Mouse (Mus musculus) midbrain, embryonic 16.5 days (tissue): ENCODE data around the gene Tenm3. TPM values are rescaled to one million over a fixed set of nuclear protein-coding genes. Genes with fewer than 3 reads are reported as not detected.
A peak's percentile ranks its signal among the peaks of the same experiment; 100 is the strongest.

Experiments used
- ATAC-seq: fragments of 200-750 bp; cut with Nextera tagmentation; 2 replicates; pipeline ENCODE4 v1.8.0; 2017; ENCODE audit warnings: moderate TSS enrichment
- H3K27ac ChIP-seq: fragments of 300-500 bp; sonication (generic); 2 replicates; pipeline ENCODE4 v1.5.1; 2014; ENCODE audit warnings: mild to moderate bottlenecking, low read length, mixed read lengths
- H3K27me3 ChIP-seq: fragments of 300-500 bp; sonication (generic); 2 replicates; pipeline ENCODE4 v1.6.1; 2014; ENCODE audit warnings: low read depth, low read length, mixed read lengths; ENCODE audit not compliant: control insufficient read depth, insufficient read depth
- H3K36me3 ChIP-seq: fragments of 300-500 bp; sonication (generic); 2 replicates; pipeline ENCODE4 v1.6.1; 2014; ENCODE audit warnings: mild to moderate bottlenecking, low read length, moderate library complexity, mixed read lengths; ENCODE audit not compliant: control insufficient read depth, insufficient read depth
- H3K4me1 ChIP-seq: fragments of 300-500 bp; sonication (generic); 2 replicates; pipeline ENCODE4 v1.6.1; 2014; ENCODE audit warnings: mild to moderate bottlenecking, low read length, mixed read lengths; ENCODE audit not compliant: control insufficient read depth, insufficient read depth
- H3K4me2 ChIP-seq: fragments of 300-500 bp; sonication (generic); 2 replicates; pipeline ENCODE4 v1.6.1; 2014; ENCODE audit warnings: mild to moderate bottlenecking, low read length, mixed read lengths
- H3K4me3 ChIP-seq: fragments of 300-500 bp; sonication (generic); 2 replicates; pipeline ENCODE4 v1.5.1; 2014; ENCODE audit warnings: low read depth, mild to moderate bottlenecking, low read length, moderate library complexity, mixed read lengths
- H3K9ac ChIP-seq: fragments of 300-500 bp; sonication (generic); 2 replicates; pipeline ENCODE4 v1.6.1; 2014; ENCODE audit warnings: low read depth, low read length, mixed read lengths
- H3K9me3 ChIP-seq: fragments of 300-500 bp; sonication (generic); replicated peaks from 2 replicates; pipeline ENCODE4 v1.6.1; 2014; ENCODE audit warnings: mild to moderate bottlenecking, low read length, mixed read lengths; ENCODE audit not compliant: control insufficient read depth, poor library complexity, severe bottlenecking
- WGBS: fragments of 180-500 bp; shearing (Covaris S2); extraction: QIAGEN DNeasy Blood & Tissue Kit; methylation state at CpG from one replicate; pipeline ENCODE4 v1.1.7; 2014; 5-methylcytosine and 5-hydroxymethylcytosine counted together
- polyA plus RNA-seq: library from polyadenylated mRNA; unstranded; fragments of >200 nt; fragmentation: Nextera tagmentation; extraction: Ambion mirVana; gene quantifications from 2 replicates; pipeline ENCODE4 v1.2.1, GENCODE M21; 2015

Gene Tenm3
- polyA plus RNA-seq, 1 experiment from 2014 or later: 37.4 TPM

DNA sequence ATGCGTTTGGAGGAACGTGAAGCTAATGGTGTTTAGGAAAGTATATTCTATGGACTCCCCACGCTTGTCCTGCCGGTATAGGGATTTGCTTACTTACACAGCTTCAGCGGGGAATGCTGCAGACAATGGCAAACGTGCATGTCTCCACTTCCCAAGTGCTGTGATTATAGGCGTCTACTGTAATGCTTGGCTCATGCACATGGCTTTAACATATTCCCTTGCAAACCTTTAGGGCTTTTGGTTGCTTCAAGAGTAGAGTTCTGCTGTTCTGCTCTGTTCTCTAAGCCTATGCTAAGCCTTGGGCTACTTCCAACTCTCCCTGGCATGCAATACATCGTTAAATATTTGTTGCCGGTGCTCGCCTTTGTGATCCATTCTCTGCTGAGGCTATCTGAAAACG, 102.8 kb downstream of the Tenm3 start:
- ATAC-seq: peak; percentile 46; the same call in 1 of the 2 replicates
- no peak overlapping the region; the same call in 1 of the 2 replicates for H3K4me3 ChIP-seq
- H3K4me1 ChIP-seq: peaks cover 21% of the 10 kb centered on the region
- no peaks in the 10 kb centered on the region for H3K36me3 ChIP-seq
- 34% methylated on average over 11 of the region's 11 CpGs for WGBS
- no peaks in the 10 kb centered on the region for H3K27me3 ChIP-seq
- no peaks in the 10 kb centered on the region for H3K9me3 ChIP-seq
- no peak overlapping the region; the same call in 1 of the 2 replicates for H3K9ac ChIP-seq
- H3K4me2 ChIP-seq: peak overlapping the region; percentile 68
- no peak overlapping the region for H3K27ac ChIP-seq

DNA sequence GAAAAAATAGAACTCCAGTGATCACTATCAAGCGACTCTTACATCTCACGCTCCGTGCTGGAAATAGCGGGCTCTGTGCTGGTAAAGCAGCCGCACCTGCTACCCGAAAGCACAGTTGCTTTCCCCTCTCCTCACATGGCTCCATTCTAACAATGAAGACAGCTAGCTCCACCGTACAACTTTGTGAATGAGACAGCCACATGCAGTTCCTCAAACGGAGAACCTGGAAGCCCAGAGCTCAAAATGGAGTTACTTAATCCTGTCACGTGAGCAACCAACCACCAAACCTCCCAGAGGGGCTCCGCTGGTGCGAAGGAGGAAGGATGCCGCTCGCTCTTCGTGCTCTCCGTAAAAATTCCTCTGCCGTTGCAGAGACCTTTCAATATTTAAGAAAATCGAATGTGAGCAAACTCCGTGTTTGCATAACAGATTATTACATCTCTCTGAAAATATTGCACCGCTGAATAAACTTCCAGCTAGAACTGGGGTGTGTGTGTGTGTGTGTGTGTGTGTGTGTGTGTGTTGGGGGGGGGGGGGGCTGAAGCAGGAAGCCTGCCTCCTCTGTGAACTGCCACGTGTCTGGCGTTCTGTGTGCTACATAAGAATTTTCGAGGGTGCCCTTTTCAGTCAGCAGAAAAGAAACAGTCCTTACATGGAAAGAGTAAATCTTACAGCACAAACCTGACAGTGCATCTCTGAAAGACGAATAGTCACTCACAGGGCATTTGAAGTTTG, 103.4 kb downstream of the Tenm3 start:
- Histone ChIP-seq H3K27ac (peak overlapping the region; percentile 50; the same call in 1 of the 2 replicates), H3K4me3 (peak overlapping the region; percentile 43), H3K9ac (peak overlapping the region; percentile 48), H3K4me1 (peaks cover 21% of the 10 kb centered on the region), H3K36me3 (no peaks in the 10 kb centered on the region), H3K9me3 (no peaks in the 10 kb centered on the region), H3K4me2 (peak overlapping the region; percentile 68), H3K27me3 (no peaks in the 10 kb centered on the region)
- peak; percentile 74 for ATAC-seq
- 24% methylated on average over 23 of the region's 23 CpGs for WGBS

DNA sequence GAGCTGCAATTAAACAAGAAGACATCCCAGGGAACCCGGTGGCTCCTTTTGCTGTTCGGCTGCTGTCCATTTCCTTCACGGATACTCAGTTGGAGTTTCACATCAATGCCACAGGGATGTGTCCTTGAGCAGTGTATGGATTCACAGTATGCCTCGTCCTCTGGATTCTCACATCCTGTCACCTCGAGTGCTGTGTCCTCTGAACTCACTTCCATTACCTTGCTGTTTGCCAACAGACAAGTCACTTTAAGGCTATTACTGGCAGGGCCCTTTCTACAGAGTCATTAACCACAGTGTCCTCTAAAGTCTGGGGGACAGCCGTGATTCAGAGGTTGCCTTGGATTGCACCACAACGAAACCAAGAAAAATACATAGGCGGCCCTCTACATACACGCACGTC, 110.0 kb downstream of the Tenm3 start:
- H3K9ac ChIP-seq: no peak overlapping the region
- WGBS: 80% methylated on average over 10 of the region's 10 CpGs
- no peaks in the 10 kb centered on the region for H3K36me3 ChIP-seq
- H3K4me1 ChIP-seq: no peaks in the 10 kb centered on the region; the same call in 1 of the 2 replicates
- no peak for ATAC-seq
- H3K27ac ChIP-seq: no peak overlapping the region
- H3K4me2 ChIP-seq: no peak overlapping the region
- no peaks in the 10 kb centered on the region for H3K9me3 ChIP-seq
- no peak overlapping the region for H3K4me3 ChIP-seq
- no peaks in the 10 kb centered on the region for H3K27me3 ChIP-seq

GRCm38 (mm10) chr8:48733057-48733456, 110.7 kb downstream of the Tenm3 start:
- no peaks in the 10 kb centered on the region for H3K27me3 ChIP-seq
- WGBS: 80% methylated on average over 4 of the region's 4 CpGs
- no peaks in the 10 kb centered on the region for H3K9me3 ChIP-seq
- no peak overlapping the region for H3K4me3 ChIP-seq
- no peak for ATAC-seq
- H3K4me1 ChIP-seq: no peaks in the 10 kb centered on the region
- no peak overlapping the region for H3K4me2 ChIP-seq
- no peaks in the 10 kb centered on the region for H3K36me3 ChIP-seq
- no peak overlapping the region for H3K27ac ChIP-seq
- H3K9ac ChIP-seq: no peak overlapping the region

GRCm38 (mm10) chr8:48730701-48731100, 113.0 kb downstream of the Tenm3 start:
- no peaks in the 10 kb centered on the region for H3K9me3 ChIP-seq
- ATAC-seq: no peak
- no peak overlapping the region for H3K4me3 ChIP-seq
- H3K4me2 ChIP-seq: no peak overlapping the region
- WGBS: 68% methylated on average over 6 of the region's 6 CpGs
- no peak overlapping the region for H3K9ac ChIP-seq
- H3K27me3 ChIP-seq: no peaks in the 10 kb centered on the region
- no peaks in the 10 kb centered on the region for H3K36me3 ChIP-seq
- H3K27ac ChIP-seq: no peak overlapping the region
- no peaks in the 10 kb centered on the region for H3K4me1 ChIP-seq

DNA sequence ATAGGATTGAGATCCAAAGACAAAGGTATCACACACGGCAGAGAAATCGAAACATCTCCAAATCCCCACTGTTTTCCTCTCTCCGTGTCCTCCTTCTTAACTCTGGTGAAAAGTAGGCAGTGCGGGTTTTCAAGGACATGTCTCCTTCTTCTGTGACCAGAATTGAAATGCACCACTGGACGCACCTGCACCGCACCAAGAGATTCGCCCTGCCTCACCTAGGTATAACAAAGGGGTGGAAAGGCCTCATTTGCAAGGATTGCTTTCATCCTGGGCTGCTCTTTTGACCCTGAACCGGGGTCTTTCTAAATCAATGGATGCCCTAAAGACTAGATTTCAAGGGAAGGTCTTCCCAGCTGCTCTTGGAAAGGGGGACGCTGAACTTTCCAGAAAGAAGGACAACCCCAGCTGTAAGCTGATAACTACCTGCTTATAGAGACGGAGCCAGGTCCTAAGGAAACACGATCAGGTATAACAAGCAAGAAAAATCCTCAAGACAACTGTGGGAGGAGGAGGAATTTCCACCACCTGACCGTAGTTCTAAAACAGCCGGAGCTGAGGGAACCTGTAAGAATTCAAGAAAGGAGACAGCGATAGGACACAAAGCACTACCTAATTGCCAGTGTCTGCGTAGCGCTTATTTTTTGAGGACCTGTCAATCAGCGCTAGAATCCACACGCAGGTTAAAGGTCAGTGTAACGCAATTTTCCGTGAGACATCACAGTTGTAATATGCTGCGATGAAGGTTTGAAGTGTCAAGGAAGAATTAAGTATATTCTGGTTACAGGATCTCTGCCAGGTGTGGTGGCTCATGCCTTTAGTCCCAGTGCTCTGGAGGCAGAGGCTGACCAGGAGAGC, 114.7 kb downstream of the Tenm3 start:
- no peaks in the 10 kb centered on the region for H3K9me3 ChIP-seq
- ATAC-seq: no peak
- no peaks in the 10 kb centered on the region for H3K4me1 ChIP-seq
- no peak overlapping the region for H3K27ac ChIP-seq
- WGBS: 77% methylated on average over 21 of the region's 21 CpGs
- no peak overlapping the region for H3K9ac ChIP-seq
- no peaks in the 10 kb centered on the region for H3K27me3 ChIP-seq
- H3K36me3 ChIP-seq: no peaks in the 10 kb centered on the region
- H3K4me3 ChIP-seq: no peak overlapping the region
- no peak overlapping the region for H3K4me2 ChIP-seq

GRCm38 (mm10) chr8:48728006-48728405, 115.7 kb downstream of the Tenm3 start:
- ATAC-seq: no peak
- no peak overlapping the region for H3K9ac ChIP-seq
- H3K27me3 ChIP-seq: no peaks in the 10 kb centered on the region

DNA sequence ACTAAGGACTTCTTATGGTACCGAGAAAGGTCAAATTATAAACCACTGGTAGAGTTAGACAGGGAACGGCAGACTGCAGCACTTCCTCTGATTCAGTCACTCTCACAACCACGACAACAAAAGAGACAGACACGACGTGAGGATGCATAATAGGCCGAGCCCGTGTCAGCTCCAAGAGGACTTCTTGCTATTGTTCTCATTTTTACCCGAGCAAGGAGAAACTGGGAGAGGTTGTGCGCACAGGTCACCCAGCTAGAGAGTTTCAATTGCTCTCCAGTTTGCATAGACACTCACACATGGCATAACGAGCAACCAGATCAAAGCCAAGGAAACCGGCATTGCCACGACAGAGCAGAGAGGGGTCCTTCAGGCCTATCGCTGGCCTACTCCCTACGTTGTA, 121.0 kb downstream of the Tenm3 start:
- H3K27me3 ChIP-seq: no peaks in the 10 kb centered on the region
- H3K9ac ChIP-seq: no peak overlapping the region
- peak overlapping the region; percentile 1; the same call in 1 of the 2 replicates for H3K4me2 ChIP-seq
- no peaks in the 10 kb centered on the region for H3K9me3 ChIP-seq
- H3K4me1 ChIP-seq: peaks cover 6% of the 10 kb centered on the region; the same call in 1 of the 2 replicates
- no peak for ATAC-seq
- no peaks in the 10 kb centered on the region for H3K36me3 ChIP-seq
- WGBS: 22% methylated on average over 14 of the region's 14 CpGs
- H3K27ac ChIP-seq: no peak overlapping the region; the same call in 1 of the 2 replicates
- H3K4me3 ChIP-seq: no peak overlapping the region

More at GRCm38 (mm10) chr8:48728006-48728405, 115.7 kb downstream of the Tenm3 start:
- Histone ChIP-seq H3K4me3 (no peak overlapping the region), H3K4me1 (peaks cover under 1% of the 10 kb centered on the region; the same call in 1 of the 2 replicates), H3K36me3 (no peaks in the 10 kb centered on the region), H3K4me2 (no peak overlapping the region), H3K9me3 (no peaks in the 10 kb centered on the region), H3K27ac (no peak overlapping the region)
- WGBS: 88% methylated on average over 6 of the region's 6 CpGs

DNA sequence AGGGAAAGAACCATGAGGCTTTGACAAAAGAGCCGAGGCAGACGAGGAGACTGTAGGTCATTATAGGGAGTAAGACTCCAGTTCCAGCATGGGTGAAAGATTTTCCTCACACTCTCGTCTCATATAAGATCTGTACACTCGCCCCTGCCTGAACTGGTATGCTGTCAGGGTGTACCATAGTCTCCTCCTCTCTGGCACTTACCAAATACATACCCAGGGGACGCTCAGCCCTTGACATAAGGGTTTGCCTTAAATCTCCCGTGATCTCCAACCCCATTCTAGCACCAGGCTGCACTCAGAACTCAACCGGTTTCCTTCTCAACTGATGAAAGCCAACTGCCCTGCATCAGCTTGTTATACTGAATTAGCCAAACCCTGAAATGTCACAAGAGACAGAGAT, 121.4 kb downstream of the Tenm3 start:
- no peaks in the 10 kb centered on the region for H3K9me3 ChIP-seq
- peaks cover 6% of the 10 kb centered on the region; the same call in 1 of the 2 replicates for H3K4me1 ChIP-seq
- no peak for ATAC-seq
- H3K4me2 ChIP-seq: no peak overlapping the region
- H3K27me3 ChIP-seq: no peaks in the 10 kb centered on the region
- no peaks in the 10 kb centered on the region for H3K36me3 ChIP-seq
- H3K9ac ChIP-seq: no peak overlapping the region
- H3K4me3 ChIP-seq: no peak overlapping the region
- H3K27ac ChIP-seq: no peak overlapping the region; the same call in 1 of the 2 replicates
- WGBS: 75% methylated on average over 7 of the region's 7 CpGs
